Mouse (Mus musculus): ENCODE measurements around the gene Nrip2. TPM values are rescaled to one million over a fixed set of nuclear protein-coding genes. Genes with fewer than 3 reads are reported as not detected.

The Nrip2 gene
- polyA plus RNA-seq, 1 experiment from 2014 or later, result 5.9 TPM

DNA sequence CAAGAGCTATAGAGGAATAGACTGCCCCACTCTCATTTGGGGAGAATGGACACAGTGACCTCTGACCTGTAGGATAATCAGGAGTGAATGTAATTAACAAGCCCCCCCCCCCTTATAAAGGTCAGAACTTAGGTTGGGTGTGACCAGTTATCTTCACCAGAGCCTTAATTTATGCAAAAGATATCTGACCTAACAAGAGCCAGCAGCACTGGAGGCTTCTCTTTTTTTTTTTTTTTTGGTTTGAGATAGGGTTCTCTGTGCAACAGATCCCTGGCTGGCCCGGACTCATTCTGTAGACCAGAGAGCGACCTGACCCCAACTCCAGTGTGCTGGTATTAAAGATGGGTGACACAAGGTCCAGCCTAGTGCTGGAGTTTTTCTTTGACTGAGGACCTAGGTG, 30.2 kb downstream of the Nrip2 start:
- ATAC-seq (ENCODE audit: low FRiP score, low read depth), result no peak
- Histone ChIP-seq H3K9ac (no peak overlapping the region), H3K27me3 (no peaks in the 10 kb centered on the region), H3K4me3 (no peak overlapping the region), H3K4me2 (replicated peaks) (no peak overlapping the region), H3K9me3 (no peaks in the 10 kb centered on the region), H3K27ac (no peak overlapping the region), H3K36me3 (peaks cover 65% of the 10 kb centered on the region), H3K4me1 (no peaks in the 10 kb centered on the region)
- 93% methylated on average over 2 of the region's 2 CpGs for WGBS

DNA sequence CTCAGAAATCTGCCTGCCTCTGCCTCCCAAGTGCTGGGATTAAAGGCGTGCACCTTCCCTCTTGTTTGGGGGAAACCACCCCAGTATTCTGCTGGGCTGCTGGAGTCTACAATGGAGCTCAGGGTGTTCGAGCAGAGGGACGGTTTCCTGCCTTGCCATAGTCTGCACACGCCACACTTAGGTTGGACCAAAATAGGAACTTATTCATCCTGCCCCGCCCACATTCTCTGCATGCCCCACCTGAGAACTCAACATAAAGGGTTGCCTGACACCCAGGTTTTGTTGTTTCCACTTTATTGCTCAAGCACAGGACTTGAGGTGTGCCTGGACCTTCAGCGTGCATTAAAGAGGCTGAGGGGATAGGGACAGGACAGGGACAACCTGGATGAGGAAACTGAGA, 30.7 kb downstream of the Nrip2 start:
- H3K4me2 ChIP-seq (replicated peaks), result no peak overlapping the region
- H3K36me3 ChIP-seq, result peaks cover 70% of the 10 kb centered on the region
- H3K27me3 ChIP-seq, result no peaks in the 10 kb centered on the region
- no peaks in the 10 kb centered on the region for H3K4me1 ChIP-seq
- WGBS, result 86% methylated on average over 6 of the region's 6 CpGs
- H3K27ac ChIP-seq, result no peak overlapping the region
- H3K4me3 ChIP-seq, result no peak overlapping the region
- ATAC-seq (ENCODE audit: low FRiP score, low read depth), result no peak
- H3K9ac ChIP-seq, result no peak overlapping the region
- no peaks in the 10 kb centered on the region for H3K9me3 ChIP-seq

DNA sequence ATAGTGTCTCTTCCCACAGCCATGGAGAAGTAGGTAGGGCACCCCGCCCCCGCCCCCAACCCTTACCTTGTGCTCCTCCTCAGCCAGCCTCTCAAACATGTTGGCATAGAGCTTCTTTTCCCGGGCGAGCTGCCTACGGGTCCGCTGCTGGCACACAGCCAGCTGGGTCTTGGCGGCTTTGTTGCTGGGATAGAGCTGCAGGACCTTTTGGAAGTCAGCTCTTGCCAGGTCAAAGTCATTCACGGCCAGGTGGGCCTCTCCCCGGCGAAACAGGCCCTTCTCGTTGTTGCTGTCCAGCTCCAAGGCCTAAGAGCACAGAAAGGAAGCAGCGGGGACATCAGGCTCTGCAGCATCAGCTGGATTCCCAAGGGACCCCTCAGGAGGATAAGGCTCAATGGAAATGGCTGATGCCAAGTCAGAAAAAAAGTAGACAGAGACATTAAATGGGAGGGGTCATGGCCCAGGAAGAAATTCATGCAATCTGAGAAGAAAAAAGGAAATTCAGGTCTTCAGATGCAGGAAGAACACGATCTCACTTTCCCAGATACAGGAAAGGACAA, 33.3 kb downstream of the Nrip2 start:
- Histone ChIP-seq H3K4me3 (no peak overlapping the region), H3K36me3 (peaks cover 88% of the 10 kb centered on the region), H3K4me1 (peaks cover 12% of the 10 kb centered on the region), H3K27me3 (no peaks in the 10 kb centered on the region), H3K9ac (no peak overlapping the region), H3K4me2 (replicated peaks) (no peak overlapping the region), H3K9me3 (no peaks in the 10 kb centered on the region), H3K27ac (no peak overlapping the region)
- ATAC-seq (ENCODE audit: low FRiP score, low read depth), result no peak
- 94% methylated on average over 13 of the region's 13 CpGs for WGBS

DNA sequence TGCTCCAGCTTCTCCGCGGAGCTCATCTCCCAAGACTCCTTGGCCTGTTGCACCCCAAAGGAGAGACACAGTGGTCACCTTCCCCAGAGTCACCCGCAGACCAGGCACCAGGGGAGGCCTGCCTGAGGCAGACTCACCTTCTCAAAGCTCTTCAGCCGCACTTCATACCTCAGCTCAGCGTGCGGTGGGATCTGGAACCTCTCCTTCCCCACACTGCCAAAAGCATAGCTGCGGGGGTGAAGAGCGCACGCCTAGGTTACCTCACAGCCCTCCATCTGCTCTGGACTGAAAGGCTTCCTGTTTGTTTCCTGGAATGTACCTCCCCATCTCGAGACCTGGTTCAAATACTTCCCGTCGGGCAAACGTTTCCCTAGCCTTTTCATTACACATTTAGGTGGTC, 34.5 kb downstream of the Nrip2 start:
- Histone ChIP-seq H3K27me3 (no peaks in the 10 kb centered on the region), H3K9ac (no peak overlapping the region), H3K27ac (no peak overlapping the region), H3K4me3 (no peak overlapping the region), H3K36me3 (peaks cover 81% of the 10 kb centered on the region), H3K9me3 (no peaks in the 10 kb centered on the region), H3K4me2 (replicated peaks) (no peak overlapping the region), H3K4me1 (peaks cover 12% of the 10 kb centered on the region)
- 94% methylated on average over 13 of the region's 13 CpGs for WGBS
- ATAC-seq (ENCODE audit: low FRiP score, low read depth), result no peak

DNA sequence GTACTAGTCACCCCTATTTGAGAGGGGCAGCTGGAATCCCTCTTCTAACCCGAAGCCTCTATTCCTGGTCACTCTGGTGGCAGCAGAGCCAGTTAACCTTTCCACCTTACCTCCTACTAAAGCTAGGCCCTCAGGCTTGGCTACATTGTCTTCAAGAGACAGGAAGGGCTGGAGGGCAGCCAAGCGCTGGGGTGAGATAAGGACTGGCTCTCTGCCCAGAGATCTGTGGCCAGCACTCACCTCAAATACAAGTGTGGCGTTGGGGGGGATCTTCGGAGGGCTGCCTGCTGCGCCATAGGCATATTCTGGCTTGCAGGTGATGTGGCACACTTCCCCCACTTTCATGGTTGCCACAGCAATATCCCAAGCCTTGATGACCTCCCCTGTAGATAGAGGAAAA, 36.4 kb downstream of the Nrip2 start:
- Histone ChIP-seq H3K27ac (no peak overlapping the region), H3K4me2 (replicated peaks) (no peak overlapping the region), H3K9ac (no peak overlapping the region), H3K9me3 (no peaks in the 10 kb centered on the region), H3K27me3 (no peaks in the 10 kb centered on the region), H3K4me3 (no peak overlapping the region), H3K36me3 (peaks cover 62% of the 10 kb centered on the region), H3K4me1 (peaks cover 21% of the 10 kb centered on the region)
- 86% methylated on average over 5 of the region's 5 CpGs for WGBS
- ATAC-seq (ENCODE audit: low FRiP score, low read depth), result no peak

DNA sequence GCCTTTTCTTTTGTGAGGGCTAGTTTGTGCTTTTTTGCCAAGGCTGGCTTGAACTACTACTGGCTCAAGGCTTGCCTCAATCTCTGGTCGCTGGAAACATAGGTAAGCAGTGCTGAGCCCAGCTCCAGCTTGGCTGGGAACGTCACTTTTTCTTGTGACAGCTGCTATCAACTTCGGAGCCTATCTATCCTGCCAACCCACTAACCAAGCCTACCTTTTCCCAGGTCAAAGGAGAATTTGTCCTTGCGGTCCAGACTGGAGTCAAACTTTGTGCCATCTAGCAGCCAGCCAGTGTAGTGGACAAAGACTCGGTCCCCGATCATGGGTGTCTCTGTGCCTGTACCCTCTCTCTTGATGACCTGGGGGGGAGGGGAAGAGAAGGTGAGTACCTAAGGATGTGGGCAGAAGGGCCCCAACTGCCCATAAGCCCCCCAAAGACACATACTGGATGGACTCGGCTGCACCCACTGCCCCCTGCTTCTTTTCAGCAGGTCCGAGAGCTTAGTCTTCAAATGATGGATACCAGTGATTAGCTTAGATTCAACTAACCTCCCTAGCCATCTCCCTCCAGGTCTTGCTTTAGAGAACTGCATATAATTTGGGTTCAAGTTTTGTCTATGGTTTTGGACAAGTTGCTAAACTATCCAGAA, 37.4 kb downstream of the Nrip2 start:
- Histone ChIP-seq H3K4me1 (peaks cover 21% of the 10 kb centered on the region), H3K9ac (peak overlapping the region; percentile 96; the same call in 1 of the 2 replicates), H3K27ac (no peak overlapping the region), H3K27me3 (no peaks in the 10 kb centered on the region), H3K4me2 (replicated peaks) (peak overlapping the region; percentile 84), H3K9me3 (no peaks in the 10 kb centered on the region), H3K4me3 (peak overlapping the region; percentile 97), H3K36me3 (peaks cover 52% of the 10 kb centered on the region)
- ATAC-seq (ENCODE audit: low FRiP score, low read depth), result no peak
- WGBS, result 91% methylated on average over 8 of the region's 8 CpGs

DNA sequence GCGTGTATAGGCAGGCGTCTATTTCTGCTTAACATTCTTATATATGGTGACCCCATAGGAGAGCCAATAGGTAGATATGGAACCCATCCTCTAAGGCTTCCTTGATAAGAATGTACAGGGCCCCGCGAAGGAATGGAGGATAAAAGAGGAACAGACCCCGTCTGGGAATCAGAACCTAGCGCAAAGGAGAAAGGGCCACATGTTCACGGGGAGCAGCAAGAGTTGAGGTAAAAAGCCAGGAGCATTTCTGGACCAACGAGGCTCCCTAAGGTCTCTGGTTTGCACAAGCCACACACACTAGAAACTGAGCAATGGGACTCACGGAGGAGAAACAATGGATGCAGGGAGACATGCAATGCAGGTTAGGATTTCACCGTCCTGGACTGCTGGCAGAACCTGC, 38.2 kb downstream of the Nrip2 start:
- ATAC-seq (ENCODE audit: low FRiP score, low read depth), result no peak
- peak overlapping the region; percentile 96 for H3K9ac ChIP-seq

DNA sequence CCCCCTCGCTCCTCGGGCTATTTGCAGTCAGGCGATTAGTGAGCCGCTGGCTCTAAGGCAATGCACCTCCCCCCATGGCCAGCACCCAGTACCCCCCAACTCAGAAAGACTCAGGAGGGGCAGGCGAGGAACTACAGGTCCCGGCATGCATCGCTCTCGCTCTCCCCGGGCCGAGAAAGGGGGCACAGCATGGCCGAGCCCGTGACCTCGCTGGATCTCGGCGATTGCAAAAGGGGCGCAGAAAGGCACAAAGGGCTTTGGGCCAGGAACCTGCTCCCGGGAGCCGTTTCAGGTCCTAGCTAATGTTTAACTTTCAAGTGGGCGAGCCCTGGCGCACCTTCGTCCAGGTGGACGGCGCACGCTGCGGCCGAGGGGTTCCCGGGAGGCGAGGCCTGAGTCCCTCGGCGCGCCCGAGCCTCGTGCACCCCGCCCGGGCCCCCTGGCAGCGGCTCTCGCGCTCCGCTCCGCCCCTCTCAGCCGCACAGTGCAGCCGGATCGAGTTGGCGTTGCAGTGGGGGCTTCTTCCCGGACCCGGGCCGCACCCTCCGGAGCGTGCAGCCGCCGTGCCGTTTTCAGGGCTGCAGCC, 38.7 kb downstream of the Nrip2 start:
- H3K9ac ChIP-seq, result peak overlapping the region; percentile 96
- ATAC-seq (ENCODE audit: low FRiP score, low read depth), result peak; percentile 65
- WGBS, result under 1% methylated on average over 52 of the region's 52 CpGs
- H3K36me3 ChIP-seq, result peaks cover 38% of the 10 kb centered on the region
- H3K4me3 ChIP-seq, result peak overlapping the region; percentile 97
- peak overlapping the region; percentile 90 for H3K27ac ChIP-seq
- H3K4me2 ChIP-seq (replicated peaks), result peak overlapping the region; percentile 84
- peaks cover 21% of the 10 kb centered on the region for H3K4me1 ChIP-seq
- H3K9me3 ChIP-seq, result no peaks in the 10 kb centered on the region
- no peaks in the 10 kb centered on the region for H3K27me3 ChIP-seq

More for the DNA sequence above, 38.2 kb downstream of the Nrip2 start:
- Histone ChIP-seq H3K9me3 (no peaks in the 10 kb centered on the region), H3K36me3 (peaks cover 44% of the 10 kb centered on the region), H3K4me1 (peaks cover 21% of the 10 kb centered on the region), H3K4me3 (peak overlapping the region; percentile 97), H3K27me3 (no peaks in the 10 kb centered on the region), H3K27ac (peak overlapping the region; percentile 90; the same call in 1 of the 2 replicates), H3K4me2 (replicated peaks) (peak overlapping the region; percentile 84)
- 3% methylated on average over 10 of the region's 10 CpGs for WGBS

DNA sequence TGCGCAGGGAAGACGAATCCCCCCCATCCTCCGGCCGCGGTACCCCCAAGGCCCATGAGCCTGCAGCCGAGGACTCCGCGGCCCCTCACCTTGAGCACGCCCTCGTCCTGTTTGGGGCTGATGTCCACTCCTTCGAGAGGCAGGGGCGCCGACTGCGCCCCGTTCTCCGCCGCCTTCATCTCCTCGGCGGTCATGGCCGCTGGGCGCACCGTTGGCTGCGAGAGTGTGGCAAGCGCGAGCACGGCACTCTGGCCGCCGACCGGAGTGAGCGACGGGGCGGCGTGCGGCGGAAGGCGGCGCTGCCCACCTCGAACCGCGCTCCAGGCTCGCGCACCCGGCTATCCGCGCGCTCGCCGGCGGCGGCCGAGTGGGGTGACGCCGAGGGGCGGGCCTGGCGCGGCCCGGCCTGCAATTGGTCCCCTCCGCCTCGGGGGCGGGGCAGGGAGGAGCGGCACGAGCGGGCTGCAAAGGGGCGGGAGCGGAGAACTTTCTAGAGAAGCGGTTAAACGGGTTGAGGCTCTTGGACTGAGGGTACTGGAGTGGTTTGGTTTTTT, 39.3 kb downstream of the Nrip2 start, which contains the start of gene Fkbp4:
Gene Fkbp4 (minus strand): TSS at position 361 of the 554 bp plus-strand sequence.
- H3K4me3 ChIP-seq, result peak within 1 kb of the TSS; percentile 97
- no peaks in the 10 kb centered on the region for H3K27me3 ChIP-seq
- WGBS, result under 1% methylated on average over 67 of the region's 67 CpGs
- H3K9ac ChIP-seq, result peak within 1 kb of the TSS; percentile 96
- H3K36me3 ChIP-seq, result peaks cover 32% of the 10 kb centered on the region
- no peaks in the 10 kb centered on the region for H3K9me3 ChIP-seq
- H3K4me1 ChIP-seq, result peaks cover 21% of the 10 kb centered on the region
- ATAC-seq (ENCODE audit: low FRiP score, low read depth), result peak; percentile 94
- peak within 1 kb of the TSS; percentile 90 for H3K27ac ChIP-seq
- H3K4me2 ChIP-seq (replicated peaks), result peak within 1 kb of the TSS; percentile 84

DNA sequence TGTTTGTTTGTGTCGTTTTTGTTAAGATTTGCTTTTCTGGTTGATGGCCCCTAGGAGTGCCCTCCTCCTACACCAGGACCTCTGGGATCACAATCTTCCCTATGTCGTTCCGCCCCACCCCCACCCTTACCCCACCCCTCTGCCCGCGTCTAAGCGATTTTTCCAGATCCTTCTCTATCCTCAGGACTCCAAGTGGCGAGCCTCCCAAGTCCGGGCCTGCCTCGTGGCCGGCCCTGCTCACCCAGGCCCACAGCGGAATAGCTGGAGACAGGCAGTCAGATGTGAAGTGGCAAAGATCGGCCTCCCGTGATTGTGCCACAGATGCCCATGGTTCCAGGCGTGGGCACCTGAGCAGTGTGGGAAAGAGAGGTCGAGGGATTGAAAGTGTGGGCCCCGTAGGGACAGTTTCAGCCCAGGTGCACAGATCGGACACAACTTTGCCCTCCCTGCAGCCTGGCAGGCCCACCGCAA, 39.8 kb downstream of the Nrip2 start:
- H3K9me3 ChIP-seq, result no peaks in the 10 kb centered on the region
- H3K4me2 ChIP-seq (replicated peaks), result peak overlapping the region; percentile 84
- peaks cover 21% of the 10 kb centered on the region for H3K4me1 ChIP-seq
- ATAC-seq (ENCODE audit: low FRiP score, low read depth), result peak; percentile 73
- peak overlapping the region; percentile 82 for H3K27ac ChIP-seq
- H3K27me3 ChIP-seq, result no peaks in the 10 kb centered on the region
- WGBS, result 18% methylated on average over 18 of the region's 18 CpGs
- H3K36me3 ChIP-seq, result peaks cover 27% of the 10 kb centered on the region
- peak overlapping the region; percentile 97 for H3K4me3 ChIP-seq
- peak overlapping the region; percentile 66 for H3K9ac ChIP-seq

DNA sequence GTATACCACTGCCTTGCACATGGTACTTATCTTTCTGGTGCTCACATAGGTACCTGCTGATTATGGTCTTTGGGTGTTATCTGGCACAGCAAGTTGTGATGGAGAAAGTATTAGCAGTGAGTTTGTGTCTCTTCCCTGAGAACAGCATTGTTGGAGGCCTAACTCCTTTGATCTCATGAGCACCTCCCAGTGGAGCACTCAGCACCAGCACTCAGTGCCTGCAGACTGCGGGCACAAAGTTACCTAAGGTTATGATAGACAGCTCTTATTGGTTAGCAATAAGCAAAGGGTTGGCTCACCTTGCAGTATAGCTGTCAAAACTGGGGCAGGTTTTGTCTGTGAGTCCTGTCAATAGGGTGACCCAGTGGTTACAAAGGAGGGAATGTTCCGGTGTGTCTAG, 41.1 kb downstream of the Nrip2 start:
- Histone ChIP-seq H3K4me3 (no peak overlapping the region), H3K4me2 (replicated peaks) (no peak overlapping the region), H3K27me3 (no peaks in the 10 kb centered on the region), H3K9ac (no peak overlapping the region), H3K27ac (no peak overlapping the region), H3K36me3 (peaks cover 14% of the 10 kb centered on the region), H3K9me3 (no peaks in the 10 kb centered on the region), H3K4me1 (peaks cover 21% of the 10 kb centered on the region)
- ATAC-seq (ENCODE audit: low FRiP score, low read depth), result no peak
- WGBS, result 92% methylated on average over 2 of the region's 2 CpGs

Data from limb, embryonic 13.5 days (tissue).